Mouse (Mus musculus): ENCODE measurements around the gene Itga8. TPM values are rescaled to one million over a fixed set of nuclear protein-coding genes. Genes with fewer than 3 reads are reported as not detected.

The Itga8 gene
- total RNA-seq, 1 experiment = 2.5 TPM

DNA sequence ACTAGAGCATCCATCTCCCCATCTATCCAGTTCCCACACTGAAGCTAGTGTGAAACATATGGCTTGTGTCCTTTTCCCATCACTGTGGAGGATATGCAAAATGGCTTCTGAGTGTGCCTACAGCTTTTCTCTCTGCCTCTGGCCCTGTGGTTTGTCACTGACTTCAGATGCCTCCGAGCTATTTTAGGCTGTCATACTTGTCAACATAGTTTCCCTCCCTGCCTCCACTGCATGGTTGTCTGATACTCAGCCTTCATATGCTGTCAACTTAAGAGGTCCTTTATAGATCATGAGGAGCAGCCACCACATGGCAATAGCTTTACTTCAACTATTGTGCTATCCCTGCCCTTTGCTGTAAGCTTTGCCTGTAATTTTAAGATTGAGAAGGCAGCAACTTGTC lies 75.4 kb downstream of the Itga8 start:
- no peak for DNase-seq (ENCODE audit: low read depth, low spot score)
- TF ChIP-seq MAFK (IDR thresholded peaks at IDR 0.05; ENCODE audit: insufficient read depth, low read depth, low read length) (no peak), ZNF384 (IDR thresholded peaks at IDR 0.05; ENCODE audit: low read depth, low read length) (no peak), HCFC1 (IDR thresholded peaks at IDR 0.05; ENCODE audit: borderline replicate concordance, insufficient read depth, low read length) (no peak), CHD2 (IDR thresholded peaks at IDR 0.05; ENCODE audit: low read depth, low read length) (no peak), ZC3H11A (IDR thresholded peaks at IDR 0.05; ENCODE audit: borderline replicate concordance, low read depth, low read length) (no peak)
- Histone ChIP-seq H3K9ac (ENCODE audit: insufficient read depth, low read depth, low read length, poor library complexity, severe bottlenecking) (no peak overlapping the region), H3K4me1 (ENCODE audit: control insufficient read depth in 2 of 2, insufficient read depth in 2 of 2, low read length in 2 of 2, poor library complexity in 1 of 2) (no peaks in the 10 kb centered on the region), H3K36me3 (ENCODE audit: control insufficient read depth, insufficient read depth, low read length, poor library complexity, severe bottlenecking) (no peaks in the 10 kb centered on the region), H3K9me3 (ENCODE audit: control insufficient read depth, insufficient read depth, low read depth, low read length) (no peaks in the 10 kb centered on the region), H3K27ac (ENCODE audit: insufficient read depth, low read depth, low read length, poor library complexity, severe bottlenecking) (no peak overlapping the region), H3K4me3 (ENCODE audit: insufficient read depth in 1 of 2, low read depth in 1 of 2, low read length in 2 of 2, poor library complexity in 1 of 2, severe bottlenecking in 1 of 2) (no peak overlapping the region)
- in situ Hi-C loops (cut with MboI; ENCODE audit: low sequenced_read_pairs in 2 of 2, unreplicated experiment in 2 of 2) = no loop called here

DNA sequence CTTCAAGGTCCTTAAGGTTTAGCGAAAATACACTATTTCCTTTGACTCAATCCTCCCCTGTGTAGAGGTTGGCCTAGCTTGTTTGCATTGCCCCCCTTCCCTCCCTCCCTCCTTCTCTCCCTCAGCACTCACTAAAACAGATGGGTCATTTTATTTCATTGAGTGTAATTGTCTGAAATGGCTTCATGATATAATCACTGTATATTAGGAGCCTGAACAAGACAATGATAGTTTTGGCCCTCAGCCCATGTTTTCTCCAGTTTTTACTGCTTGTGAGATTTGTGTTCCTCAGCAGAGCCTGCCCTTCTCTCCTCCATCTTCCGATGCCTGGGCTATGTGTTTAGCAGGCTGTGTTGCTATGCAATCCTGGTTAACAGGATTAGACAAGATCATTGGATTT lies 80.1 kb downstream of the Itga8 start:
- in situ Hi-C loops (cut with MboI; ENCODE audit: low sequenced_read_pairs in 2 of 2, unreplicated experiment in 2 of 2) = no loop called here
- Histone ChIP-seq H3K9ac (ENCODE audit: insufficient read depth, low read depth, low read length, poor library complexity, severe bottlenecking) (no peak overlapping the region), H3K4me3 (ENCODE audit: insufficient read depth in 1 of 2, low read depth in 1 of 2, low read length in 2 of 2, poor library complexity in 1 of 2, severe bottlenecking in 1 of 2) (no peak overlapping the region), H3K4me1 (ENCODE audit: control insufficient read depth in 2 of 2, insufficient read depth in 2 of 2, low read length in 2 of 2, poor library complexity in 1 of 2) (no peaks in the 10 kb centered on the region), H3K27ac (ENCODE audit: insufficient read depth, low read depth, low read length, poor library complexity, severe bottlenecking) (no peak overlapping the region), H3K36me3 (ENCODE audit: control insufficient read depth, insufficient read depth, low read length, poor library complexity, severe bottlenecking) (no peaks in the 10 kb centered on the region), H3K9me3 (ENCODE audit: control insufficient read depth, insufficient read depth, low read depth, low read length) (no peaks in the 10 kb centered on the region)
- no peak for TF ChIP-seq ZNF384 (IDR thresholded peaks at IDR 0.05; ENCODE audit: low read depth, low read length)
- TF ChIP-seq MAFK (IDR thresholded peaks at IDR 0.05; ENCODE audit: insufficient read depth, low read depth, low read length) = no peak
- no peak for TF ChIP-seq HCFC1 (IDR thresholded peaks at IDR 0.05; ENCODE audit: borderline replicate concordance, insufficient read depth, low read length)
- no peak for TF ChIP-seq ZC3H11A (IDR thresholded peaks at IDR 0.05; ENCODE audit: borderline replicate concordance, low read depth, low read length)
- TF ChIP-seq CHD2 (IDR thresholded peaks at IDR 0.05; ENCODE audit: low read depth, low read length) = no peak
- no peak for DNase-seq (ENCODE audit: low read depth, low spot score)

DNA sequence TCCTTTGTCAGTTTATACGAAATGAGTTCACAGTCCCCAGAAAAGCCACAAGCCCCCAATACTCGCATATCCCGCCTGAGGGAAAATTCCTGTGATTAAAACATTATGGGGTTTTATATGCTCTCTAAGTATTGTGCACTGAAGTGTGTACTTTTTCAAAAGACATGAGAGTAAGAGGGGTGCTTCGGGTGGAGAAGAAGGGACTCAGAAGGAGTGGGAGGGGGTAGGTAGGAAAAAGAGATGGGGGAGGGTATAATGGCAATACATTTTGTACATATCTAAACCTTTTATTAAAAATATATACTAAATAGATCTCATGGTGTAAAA lies 88.3 kb downstream of the Itga8 start:
- H3K4me1 ChIP-seq (ENCODE audit: control insufficient read depth in 2 of 2, insufficient read depth in 2 of 2, low read length in 2 of 2, poor library complexity in 1 of 2) = no peaks in the 10 kb centered on the region
- H3K9me3 ChIP-seq (ENCODE audit: control insufficient read depth, insufficient read depth, low read depth, low read length) = no peaks in the 10 kb centered on the region
- H3K27ac ChIP-seq (ENCODE audit: insufficient read depth, low read depth, low read length, poor library complexity, severe bottlenecking) = no peak overlapping the region
- H3K36me3 ChIP-seq (ENCODE audit: control insufficient read depth, insufficient read depth, low read length, poor library complexity, severe bottlenecking) = no peaks in the 10 kb centered on the region
- no peak for TF ChIP-seq ZNF384 (IDR thresholded peaks at IDR 0.05; ENCODE audit: low read depth, low read length)
- no peak for TF ChIP-seq HCFC1 (IDR thresholded peaks at IDR 0.05; ENCODE audit: borderline replicate concordance, insufficient read depth, low read length)
- TF ChIP-seq ZC3H11A (IDR thresholded peaks at IDR 0.05; ENCODE audit: borderline replicate concordance, low read depth, low read length) = no peak
- no peak for TF ChIP-seq MAFK (IDR thresholded peaks at IDR 0.05; ENCODE audit: insufficient read depth, low read depth, low read length)
- TF ChIP-seq CHD2 (IDR thresholded peaks at IDR 0.05; ENCODE audit: low read depth, low read length) = no peak
- DNase-seq (ENCODE audit: low read depth, low spot score) = no peak
- H3K4me3 ChIP-seq (ENCODE audit: insufficient read depth in 1 of 2, low read depth in 1 of 2, low read length in 2 of 2, poor library complexity in 1 of 2, severe bottlenecking in 1 of 2) = no peak overlapping the region
- in situ Hi-C loops (cut with MboI; ENCODE audit: low sequenced_read_pairs in 2 of 2, unreplicated experiment in 2 of 2) = no loop called here
- H3K9ac ChIP-seq (ENCODE audit: insufficient read depth, low read depth, low read length, poor library complexity, severe bottlenecking) = no peak overlapping the region

DNA sequence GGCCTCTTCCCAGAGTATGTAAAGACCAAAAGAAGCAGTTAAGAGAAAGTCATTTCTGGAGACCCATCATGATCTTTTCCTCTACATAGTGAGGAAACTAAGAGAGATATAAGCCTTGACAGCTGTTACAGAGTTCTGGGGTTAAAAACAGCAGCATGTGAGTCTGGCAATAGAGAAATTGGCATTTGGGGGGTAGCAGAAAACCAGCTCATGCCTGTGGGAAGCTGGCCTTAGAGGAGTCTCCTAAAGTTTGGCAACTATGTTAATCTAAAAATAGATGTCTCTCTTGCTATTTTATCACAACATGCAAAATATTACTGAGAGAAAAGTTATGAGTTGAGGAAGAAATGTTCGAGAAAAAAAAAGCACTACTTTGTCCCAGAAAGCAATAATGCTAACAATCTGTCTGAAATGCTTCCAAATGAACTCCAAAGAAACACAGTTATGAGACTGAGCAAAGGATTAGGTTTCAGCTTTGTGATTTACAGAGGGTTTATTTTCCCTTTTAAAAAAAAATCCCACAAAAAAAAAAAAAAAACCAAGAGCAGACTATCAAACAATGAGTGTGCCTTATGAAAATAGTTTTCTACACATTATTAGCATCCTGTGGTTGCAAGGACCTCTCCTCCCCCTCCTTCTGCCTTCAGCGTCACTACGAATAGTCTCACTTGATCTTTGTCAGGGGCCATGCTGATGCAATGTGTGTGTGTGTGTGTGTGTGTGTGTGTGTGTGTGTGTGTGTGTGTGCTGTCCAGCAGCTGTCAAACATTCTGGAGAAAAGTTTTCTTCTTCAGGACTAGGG lies 88.9 kb downstream of the Itga8 start:
- Histone ChIP-seq H3K36me3 (ENCODE audit: control insufficient read depth, insufficient read depth, low read length, poor library complexity, severe bottlenecking) (no peaks in the 10 kb centered on the region), H3K9me3 (ENCODE audit: control insufficient read depth, insufficient read depth, low read depth, low read length) (no peaks in the 10 kb centered on the region), H3K9ac (ENCODE audit: insufficient read depth, low read depth, low read length, poor library complexity, severe bottlenecking) (no peak overlapping the region), H3K4me1 (ENCODE audit: control insufficient read depth in 2 of 2, insufficient read depth in 2 of 2, low read length in 2 of 2, poor library complexity in 1 of 2) (no peaks in the 10 kb centered on the region), H3K4me3 (ENCODE audit: insufficient read depth in 1 of 2, low read depth in 1 of 2, low read length in 2 of 2, poor library complexity in 1 of 2, severe bottlenecking in 1 of 2) (no peak overlapping the region), H3K27ac (ENCODE audit: insufficient read depth, low read depth, low read length, poor library complexity, severe bottlenecking) (no peak overlapping the region)
- DNase-seq (ENCODE audit: low read depth, low spot score) = no peak
- in situ Hi-C loops (cut with MboI; ENCODE audit: low sequenced_read_pairs in 2 of 2, unreplicated experiment in 2 of 2) = no loop called here
- TF ChIP-seq HCFC1 (IDR thresholded peaks at IDR 0.05; ENCODE audit: borderline replicate concordance, insufficient read depth, low read length) (no peak), ZC3H11A (IDR thresholded peaks at IDR 0.05; ENCODE audit: borderline replicate concordance, low read depth, low read length) (no peak), MAFK (IDR thresholded peaks at IDR 0.05; ENCODE audit: insufficient read depth, low read depth, low read length) (no peak), CHD2 (IDR thresholded peaks at IDR 0.05; ENCODE audit: low read depth, low read length) (no peak), ZNF384 (IDR thresholded peaks at IDR 0.05; ENCODE audit: low read depth, low read length) (no peak)

All from ES-E14 (cell line).